Mouse (Mus musculus) liver, embryonic 14.5 days (tissue): Measurements from ENCODE around the gene Kdm1b. TPM values are rescaled to one million over a fixed set of nuclear protein-coding genes. Genes with fewer than 3 reads are reported as not detected.

ENCODE experiments used
- ATAC-seq: fragments of 200-750 bp; cut with Nextera tagmentation; 2 replicates; pipeline ENCODE4 v1.8.0; 2017; ENCODE audit warnings: moderate number of reproducible peaks, mild to moderate bottlenecking, moderate library complexity; ENCODE audit not compliant: insufficient read depth
- DNase-seq, 3 experiments: peaks; one replicate each; pipeline ENCODE4 v3.0.0-alpha.2; 2012 to 2013; ENCODE audit warnings: low read depth in 3 of 3, low spot score in 3 of 3
- H3K27ac ChIP-seq: fragments of 300-500 bp; sonication (generic); 2 replicates; pipeline ENCODE4 v1.5.1; 2014; ENCODE audit warnings: moderate library complexity, mild to moderate bottlenecking, control low read depth, inconsistent platforms
- H3K27me3 ChIP-seq: fragments of 300-500 bp; sonication (generic); 2 replicates; pipeline ENCODE4 v1.6.1; 2014; ENCODE audit warnings: mild to moderate bottlenecking, low read length, moderate library complexity; ENCODE audit not compliant: control insufficient read depth, insufficient read depth
- H3K36me3 ChIP-seq: fragments of 300-500 bp; sonication (generic); replicated peaks from 2 replicates; pipeline ENCODE4 v1.6.1; 2014; ENCODE audit warnings: low read depth; ENCODE audit not compliant: control insufficient read depth, insufficient read depth
- H3K4me1 ChIP-seq, 2 experiments: fragments of 200-500 bp in 1 of 2; fragments of 300-500 bp in 1 of 2; sonication (generic) in 1 of 2; replicated peaks; 2 replicates each; pipeline ENCODE4 v1.6.1; 2012 to 2014; ENCODE audit warnings: antibody characterized with exemption in 1 of 2, inconsistent platforms in 1 of 2, low read length in 1 of 2; ENCODE audit not compliant: control insufficient read depth in 2 of 2, insufficient read depth in 2 of 2
- H3K4me2 ChIP-seq: fragments of 300-500 bp; sonication (generic); 2 replicates; pipeline ENCODE4 v1.6.1; 2014; ENCODE audit warnings: low read depth, mild to moderate bottlenecking, control low read depth, moderate library complexity
- H3K4me3 ChIP-seq, 2 experiments: fragments of 200-500 bp in 1 of 2; fragments of 300-500 bp in 1 of 2; sonication (generic) in 1 of 2; 2 replicates each; pipeline ENCODE4 v1.5.1; 2012 to 2014; ENCODE audit warnings: low read depth in 2 of 2, low read length in 2 of 2, mild to moderate bottlenecking in 2 of 2, control low read depth in 1 of 2, inconsistent platforms in 1 of 2, moderate library complexity in 1 of 2; ENCODE audit not compliant: insufficient read depth in 1 of 2
- H3K9ac ChIP-seq: fragments of 300-500 bp; sonication (generic); replicated peaks from 2 replicates; pipeline ENCODE4 v1.6.1; 2014; ENCODE audit warnings: mild to moderate bottlenecking, control low read depth, moderate library complexity
- H3K9me3 ChIP-seq: fragments of 300-500 bp; sonication (generic); 2 replicates; pipeline ENCODE4 v1.6.1; 2016; ENCODE audit warnings: low read length, mixed read lengths; ENCODE audit not compliant: control insufficient read depth
- CTCF ChIP-seq: IDR thresholded peaks from 2 replicates; pipeline ENCODE4 v1.5.1; 2016; ENCODE audit warnings: antibody characterized with exemption, low read depth, control low read depth
- EP300 ChIP-seq: IDR thresholded peaks from 2 replicates; pipeline ENCODE4 v1.6.1; 2016; ENCODE audit warnings: antibody characterized with exemption, low read depth
- WGBS: fragments of 180-500 bp; shearing (Covaris S2); extraction: QIAGEN DNeasy Blood & Tissue Kit; methylation state at CpG from one replicate; pipeline ENCODE4 v1.1.7; 2014; ENCODE audit not compliant: insufficient replicate concordance; 5-methylcytosine and 5-hydroxymethylcytosine counted together
- polyA plus RNA-seq, 2 experiments: library from polyadenylated mRNA; depleted of rRNA in 1 of 2; stranded (reverse) in 1 of 2; unstranded in 1 of 2; fragments of >200 nt; fragmentation: Nextera tagmentation in 1 of 2; extraction: Ambion mirVana in 1 of 2; gene quantifications; 2 replicates each; pipeline versions ENCODE4 v1.2.1 to v1.2.3; 2012 to 2014

Gene Kdm1b
- polyA plus RNA-seq, 2 experiments = 2.5 to 2.8 TPM

- H3K9ac ChIP-seq = peak overlapping the region; percentile 100
- H3K27ac ChIP-seq = peak overlapping the region; percentile 97
- DNase-seq = no peak
- peaks cover 41 to 44% of the 10 kb centered on the region in 2 experiments for H3K4me1 ChIP-seq
- H3K36me3 ChIP-seq = peaks cover 35% of the 10 kb centered on the region
- TF ChIP-seq CTCF (no peak), EP300 (0 out of 2 replicates have a peak, but pooled peaks have one; percentile 21)
- peak overlapping the region; percentile 96 to 100 for H3K4me3 ChIP-seq
- no peaks in the 10 kb centered on the region for H3K9me3 ChIP-seq
- WGBS = under 1% methylated on average over 25 of the region's 25 CpGs
- peak overlapping the region; percentile 96 for H3K4me2 ChIP-seq
- H3K27me3 ChIP-seq = no peaks in the 10 kb centered on the region
- ATAC-seq = no peak
Observed at GRCm38 (mm10) chr13:47104856-47105541, 61.7 kb downstream of the Kdm1b start.

- Histone ChIP-seq H3K4me3 (peak within 1 kb of the TSS; percentile 96 to 100), H3K27me3 (no peaks in the 10 kb centered on the region), H3K4me1 (peaks cover 50 to 54% of the 10 kb centered on the region in 2 experiments), H3K27ac (peak within 1 kb of the TSS; percentile 97), H3K4me2 (peak within 1 kb of the TSS; percentile 96), H3K9ac (peak within 1 kb of the TSS; percentile 100), H3K9me3 (no peaks in the 10 kb centered on the region), H3K36me3 (peaks cover 28% of the 10 kb centered on the region)
- peak; percentile 72 to 79 (median 75) for DNase-seq
- TF ChIP-seq EP300 (no peak), CTCF (peak; percentile 59)
- peak; percentile 81 for ATAC-seq
- under 1% methylated on average over 128 of the region's 129 CpGs for WGBS
Observed at GRCm38 (mm10) chr13:47105711-47106579, 62.6 kb downstream of the Kdm1b start, which contains the start of gene Dek. Gene Dek, minus strand, starts transcription at chr13:47106201.

- Histone ChIP-seq H3K4me3 (peak overlapping the region; percentile 96 to 100), H3K4me1 (peaks cover 55 to 60% of the 10 kb centered on the region in 2 experiments), H3K27ac (peak overlapping the region; percentile 97), H3K4me2 (peak overlapping the region; percentile 96), H3K9me3 (no peaks in the 10 kb centered on the region), H3K9ac (peak overlapping the region; percentile 100), H3K36me3 (peaks cover 22% of the 10 kb centered on the region), H3K27me3 (no peaks in the 10 kb centered on the region)
- DNase-seq (no peak), ATAC-seq (no peak)
- WGBS = under 1% methylated on average over 20 of the region's 20 CpGs
- no peak for TF ChIP-seq CTCF
- no peak for TF ChIP-seq EP300
Observed at GRCm38 (mm10) chr13:47106580-47106888, 63.2 kb downstream of the Kdm1b start.

- H3K36me3 ChIP-seq = peaks cover 1% of the 10 kb centered on the region
- TF ChIP-seq CTCF (no peak), EP300 (peak; percentile 91)
- WGBS = 28% methylated on average over 2 of the region's 2 CpGs
- H3K4me2 ChIP-seq = peak overlapping the region; percentile 96
- ATAC-seq (peak; percentile 70), DNase-seq (peak; percentile 69 to 78 (median 78))
- peak overlapping the region; percentile 79 for H3K9ac ChIP-seq
- peak overlapping the region; percentile 35 to 36 for H3K4me3 ChIP-seq
- no peaks in the 10 kb centered on the region for H3K27me3 ChIP-seq
- H3K4me1 ChIP-seq = peaks cover 71% of the 10 kb centered on the region in 2 experiments
- peak overlapping the region; percentile 97 for H3K27ac ChIP-seq
- H3K9me3 ChIP-seq = no peaks in the 10 kb centered on the region
Observed at GRCm38 (mm10) chr13:47109239-47109638, 65.9 kb downstream of the Kdm1b start.

GRCm38 (mm10) chr13:47111185-47111584 lies 67.9 kb downstream of the Kdm1b start:
- no peak for TF ChIP-seq CTCF
- TF ChIP-seq EP300 = peak; percentile 93
- ATAC-seq (peak; percentile 58), DNase-seq (peak in 1 of 3 experiments; percentile 65)
- peak overlapping the region; percentile 96 for H3K4me2 ChIP-seq
- H3K4me3 ChIP-seq = peak overlapping the region in 1 of 2 experiments; percentile 25; a peak in 2 of 4 replicates
- peak overlapping the region; percentile 65 for H3K9ac ChIP-seq
- no peaks in the 10 kb centered on the region for H3K36me3 ChIP-seq
- 28% methylated on average over 3 of the region's 3 CpGs for WGBS
- no peaks in the 10 kb centered on the region for H3K9me3 ChIP-seq
- peak overlapping the region; percentile 97 for H3K27ac ChIP-seq
- peaks cover 76 to 80% of the 10 kb centered on the region in 2 experiments for H3K4me1 ChIP-seq
- no peaks in the 10 kb centered on the region for H3K27me3 ChIP-seq
